Mouse (Mus musculus) liver, postnatal 0 days (tissue): ENCODE data around the gene Tmem94.

Source experiments
- CTCF ChIP-seq: sonication (generic); IDR thresholded peaks from 2 replicates; pipeline ENCODE4 v1.5.1; 2016; ENCODE audit warnings: antibody characterized with exemption, low read depth
- EP300 ChIP-seq: IDR thresholded peaks from 2 replicates; pipeline ENCODE4 v1.6.1; 2016; ENCODE audit warnings: antibody characterized with exemption, low read depth, mild to moderate bottlenecking

DNA sequence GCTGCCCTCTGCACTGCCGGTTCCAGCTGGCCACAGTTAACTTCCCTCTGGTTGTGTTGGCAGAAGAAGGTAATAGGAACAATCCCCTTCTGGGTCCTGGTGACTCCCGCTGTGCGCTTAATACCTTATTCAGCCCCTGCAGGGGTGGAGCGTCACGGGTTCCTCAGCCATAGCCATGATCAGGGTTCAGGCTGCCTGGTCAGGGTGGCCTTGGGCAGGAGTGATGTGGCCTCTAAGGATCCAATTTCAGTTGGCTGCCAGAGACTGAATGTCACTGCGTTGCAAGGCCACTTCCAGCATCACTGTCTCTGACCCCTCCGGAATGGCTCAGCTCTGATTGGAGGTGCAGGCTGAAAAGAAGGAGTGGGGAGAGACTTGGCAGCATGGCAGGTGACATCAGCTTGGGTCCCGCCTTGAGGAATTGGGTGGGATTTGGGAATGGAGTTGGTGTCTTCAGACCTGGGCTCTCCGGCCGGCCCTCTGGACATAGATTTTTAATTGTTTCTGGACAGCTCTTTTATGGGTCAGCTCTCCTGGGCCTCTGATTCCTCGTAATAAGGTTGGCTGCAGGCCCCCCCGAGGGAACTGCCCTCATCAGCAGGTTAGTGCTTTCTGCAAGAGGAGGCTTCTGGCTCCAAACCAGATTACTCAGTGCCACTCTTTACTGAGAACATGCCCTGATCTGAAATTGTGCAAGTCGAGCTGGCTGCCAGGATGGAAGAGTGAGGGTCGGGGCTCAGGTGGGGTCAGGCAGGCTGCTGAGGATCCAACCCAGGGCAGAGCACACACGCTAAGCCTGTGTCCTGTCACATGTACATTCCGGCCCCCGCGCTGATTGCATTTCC is 10.8 kb downstream of the Tmem94 start:
- TF ChIP-seq CTCF = no peak
- TF ChIP-seq EP300 = no peak
